Mouse (Mus musculus) neural tube, embryonic 11.5 days (tissue): ENCODE measurements around the gene Strip1. TPM values are rescaled to one million over a fixed set of nuclear protein-coding genes. Genes with fewer than 3 reads are reported as not detected.

Experiments used
- ATAC-seq: fragments of 200-750 bp; cut with Nextera tagmentation; 2 replicates; pipeline ENCODE4 v1.8.0; 2017; ENCODE audit warnings: moderate number of reproducible peaks, mild to moderate bottlenecking, moderate TSS enrichment, moderate library complexity; ENCODE audit not compliant: insufficient read depth, low FRiP score, low TSS enrichment
- DNase-seq: peaks from one replicate; pipeline ENCODE4 v3.0.0-alpha.2; 2015; ENCODE audit warnings: low spot score
- H3K27ac ChIP-seq: fragments of 300-500 bp; sonication (generic); 2 replicates; pipeline ENCODE4 v1.5.1; 2014; ENCODE audit warnings: low read depth, mild to moderate bottlenecking, low read length
- H3K27me3 ChIP-seq: fragments of 300-500 bp; sonication (generic); 2 replicates; pipeline ENCODE4 v1.6.1; 2014; ENCODE audit warnings: mild to moderate bottlenecking, low read length, mixed read lengths; ENCODE audit not compliant: control insufficient read depth, insufficient read depth
- H3K36me3 ChIP-seq: fragments of 300-500 bp; sonication (generic); 2 replicates; pipeline ENCODE4 v1.6.1; 2014; ENCODE audit warnings: mild to moderate bottlenecking, low read length, moderate library complexity, mixed read lengths; ENCODE audit not compliant: control insufficient read depth, insufficient read depth
- H3K4me1 ChIP-seq: fragments of 300-500 bp; sonication (generic); 2 replicates; pipeline ENCODE4 v1.6.1; 2014; ENCODE audit warnings: low read length, mixed read lengths; ENCODE audit not compliant: control insufficient read depth, insufficient read depth
- H3K4me2 ChIP-seq: fragments of 300-500 bp; sonication (generic); 2 replicates; pipeline ENCODE4 v1.6.1; 2014; ENCODE audit warnings: low read depth, mild to moderate bottlenecking, moderate library complexity
- H3K4me3 ChIP-seq: fragments of 300-500 bp; sonication (generic); 2 replicates; pipeline ENCODE4 v1.5.1; 2014; ENCODE audit warnings: low read depth, low read length
- H3K9ac ChIP-seq: fragments of 300-500 bp; sonication (generic); 2 replicates; pipeline ENCODE4 v1.6.1; 2014; ENCODE audit warnings: mild to moderate bottlenecking, low read length
- H3K9me3 ChIP-seq: fragments of 300-500 bp; sonication (generic); 2 replicates; pipeline ENCODE4 v1.6.1; 2016; ENCODE audit warnings: low read length; ENCODE audit not compliant: control insufficient read depth
- WGBS: fragments of 180-500 bp; shearing (Covaris S2); extraction: QIAGEN DNeasy Blood & Tissue Kit; methylation state at CpG from one replicate; pipeline ENCODE4 v1.1.7; 2014; 5-methylcytosine and 5-hydroxymethylcytosine counted together
- polyA plus RNA-seq: library from polyadenylated mRNA; unstranded; fragments of >200 nt; fragmentation: Nextera tagmentation; extraction: Ambion mirVana; gene quantifications from 2 replicates; pipeline ENCODE4 v1.2.1, GENCODE M21; 2014

Strip1 gene
- polyA plus RNA-seq, 1 experiment from 2014 or later: 108 TPM

GRCm38 (mm10) chr3:107577810-107578390, 53.6 kb downstream of the Strip1 start:
- Histone ChIP-seq H3K4me2 (no peak overlapping the region), H3K27me3 (peaks cover 34% of the 10 kb centered on the region), H3K9ac (no peak overlapping the region), H3K36me3 (no peaks in the 10 kb centered on the region), H3K4me1 (0 out of 2 replicates have a peak, but pooled peaks cover under 1% of the 10 kb centered on the region), H3K9me3 (no peaks in the 10 kb centered on the region), H3K27ac (no peak overlapping the region), H3K4me3 (no peak overlapping the region)
- no peak for DNase-seq
- WGBS: 41% methylated on average over 3 of the region's 3 CpGs
- no peak for ATAC-seq

GRCm38 (mm10) chr3:107576807-107577206, 54.7 kb downstream of the Strip1 start:
- peaks cover 23% of the 10 kb centered on the region for H3K27me3 ChIP-seq
- no peak overlapping the region for H3K27ac ChIP-seq
- no peak overlapping the region for H3K9ac ChIP-seq
- WGBS: 86% methylated on average over 3 of the region's 3 CpGs
- H3K36me3 ChIP-seq: no peaks in the 10 kb centered on the region
- H3K4me3 ChIP-seq: no peak overlapping the region
- no peak for ATAC-seq
- H3K4me2 ChIP-seq: no peak overlapping the region
- no peak for DNase-seq
- H3K4me1 ChIP-seq: no peaks in the 10 kb centered on the region
- H3K9me3 ChIP-seq: no peaks in the 10 kb centered on the region

GRCm38 (mm10) chr3:107571205-107571604, 60.3 kb downstream of the Strip1 start:
- WGBS: 53% methylated on average over 2 of the region's 2 CpGs
- no peaks in the 10 kb centered on the region for H3K4me1 ChIP-seq

GRCm38 (mm10) chr3:107568721-107569120, 62.8 kb downstream of the Strip1 start:
- Histone ChIP-seq H3K9me3 (no peaks in the 10 kb centered on the region), H3K4me3 (no peak overlapping the region), H3K36me3 (no peaks in the 10 kb centered on the region), H3K27me3 (no peaks in the 10 kb centered on the region), H3K9ac (no peak overlapping the region), H3K4me2 (no peak overlapping the region), H3K27ac (no peak overlapping the region), H3K4me1 (no peaks in the 10 kb centered on the region)
- DNase-seq (no peak), ATAC-seq (no peak)
- 80% methylated on average over 4 of the region's 4 CpGs for WGBS

More at GRCm38 (mm10) chr3:107571205-107571604, 60.3 kb downstream of the Strip1 start:
- Histone ChIP-seq H3K4me2 (no peak overlapping the region), H3K27ac (no peak overlapping the region), H3K9me3 (no peaks in the 10 kb centered on the region), H3K9ac (no peak overlapping the region), H3K4me3 (no peak overlapping the region), H3K27me3 (no peaks in the 10 kb centered on the region), H3K36me3 (no peaks in the 10 kb centered on the region)
- no peak for DNase-seq
- ATAC-seq: no peak

- ATAC-seq: no peak
- no peak overlapping the region for H3K4me3 ChIP-seq
- 86% methylated on average over 7 of the region's 7 CpGs for WGBS
Measured at GRCm38 (mm10) chr3:107567766-107568165, 63.7 kb downstream of the Strip1 start.

GRCm38 (mm10) chr3:107565331-107565730, 66.2 kb downstream of the Strip1 start:
- WGBS: 38% methylated on average over 3 of the region's 3 CpGs
- ATAC-seq: no peak
- Histone ChIP-seq H3K4me1 (no peaks in the 10 kb centered on the region), H3K27me3 (no peaks in the 10 kb centered on the region), H3K4me2 (no peak overlapping the region), H3K27ac (no peak overlapping the region), H3K36me3 (no peaks in the 10 kb centered on the region), H3K9ac (no peak overlapping the region), H3K9me3 (no peaks in the 10 kb centered on the region), H3K4me3 (no peak overlapping the region)
- no peak for DNase-seq

More at GRCm38 (mm10) chr3:107567766-107568165, 63.7 kb downstream of the Strip1 start:
- Histone ChIP-seq H3K27me3 (no peaks in the 10 kb centered on the region), H3K9ac (no peak overlapping the region), H3K4me2 (no peak overlapping the region), H3K36me3 (no peaks in the 10 kb centered on the region), H3K9me3 (no peaks in the 10 kb centered on the region), H3K4me1 (no peaks in the 10 kb centered on the region), H3K27ac (no peak overlapping the region)
- DNase-seq: no peak

- H3K4me3 ChIP-seq: no peak overlapping the region
- no peaks in the 10 kb centered on the region for H3K9me3 ChIP-seq
- H3K4me1 ChIP-seq: no peaks in the 10 kb centered on the region
- H3K36me3 ChIP-seq: no peaks in the 10 kb centered on the region
- H3K27me3 ChIP-seq: no peaks in the 10 kb centered on the region
- ATAC-seq (no peak), DNase-seq (no peak)
- H3K4me2 ChIP-seq: no peak overlapping the region
- no peak overlapping the region for H3K27ac ChIP-seq
- 50% methylated on average over 4 of the region's 4 CpGs for WGBS
- H3K9ac ChIP-seq: no peak overlapping the region
Measured at GRCm38 (mm10) chr3:107563880-107564279, 67.6 kb downstream of the Strip1 start.

GRCm38 (mm10) chr3:107562591-107562990, 68.9 kb downstream of the Strip1 start:
- no peaks in the 10 kb centered on the region for H3K27me3 ChIP-seq
- no peak overlapping the region for H3K9ac ChIP-seq
- H3K4me2 ChIP-seq: no peak overlapping the region
- WGBS: 56% methylated on average over 4 of the region's 4 CpGs
- H3K4me3 ChIP-seq: no peak overlapping the region
- no peaks in the 10 kb centered on the region for H3K36me3 ChIP-seq
- no peak overlapping the region for H3K27ac ChIP-seq
- ATAC-seq: no peak
- H3K4me1 ChIP-seq: no peaks in the 10 kb centered on the region
- no peaks in the 10 kb centered on the region for H3K9me3 ChIP-seq
- DNase-seq: no peak
